Mouse (Mus musculus): Measurements from ENCODE around the gene Cbr2. TPM values are rescaled to one million over a fixed set of nuclear protein-coding genes. Genes with fewer than 3 reads are reported as not detected.

The Cbr2 gene
- polyA plus RNA-seq, 3 experiments from 2014 or later, result not detected

Other genes starting within 250 kb of the Cbr2 start
- gene Mrpl12, start 247.5 kb downstream of the Cbr2 start, polyA plus RNA-seq (2017; shearing (Covaris generic)), result 10 to 100 TPM; 54.6 to 78.9 (median 73.0) TPM
- gene Slc25a10, start 240.3 kb downstream of the Cbr2 start, polyA plus RNA-seq (2017; shearing (Covaris generic)), result 10 to 100 TPM; 12.4 to 14.3 (median 12.7) TPM
- gene Gcgr, start 201.4 kb downstream of the Cbr2 start, polyA plus RNA-seq (2017; shearing (Covaris generic)), result not detected
- gene Mcrip1, start 182.4 kb downstream of the Cbr2 start, polyA plus RNA-seq (2017; shearing (Covaris generic)), result 100 to 1,000 TPM in 2 of 3 experiments, 10 to 100 TPM in 1; 93.4 to 136 (median 107) TPM
- not detected for gene Ppp1r27, start 181.0 kb downstream of the Cbr2 start, polyA plus RNA-seq (2017; shearing (Covaris generic))
- 100 to 1,000 TPM; 135 to 164 (median 149) TPM for gene P4hb, start 158.9 kb downstream of the Cbr2 start, polyA plus RNA-seq (2017; shearing (Covaris generic))
- gene Arhgdia, start 150.5 kb downstream of the Cbr2 start, polyA plus RNA-seq (2017; shearing (Covaris generic)), result 100 to 1,000 TPM; 624 to 862 (median 685) TPM
- gene Alyref, start 133.7 kb downstream of the Cbr2 start, polyA plus RNA-seq (2017; shearing (Covaris generic)), result 10 to 100 TPM; 15.8 to 76.9 (median 47.7) TPM
- 100 to 1,000 TPM; 110 to 147 (median 129) TPM for gene Anapc11, start 133.7 kb downstream of the Cbr2 start, polyA plus RNA-seq (2017; shearing (Covaris generic))
- 1 to 10 TPM in 1 of 3 experiments, under 1 TPM in 1, not detected in 1; 0.67 to 1.4 TPM for gene Npb, start 123.6 kb downstream of the Cbr2 start, polyA plus RNA-seq (2017; shearing (Covaris generic))
- gene Pcyt2, start 114.2 kb downstream of the Cbr2 start, polyA plus RNA-seq (2017; shearing (Covaris generic)), result 100 to 1,000 TPM in 2 of 3 experiments, 10 to 100 TPM in 1; 66.1 to 124 (median 113) TPM
- gene Sirt7, start 106.9 kb downstream of the Cbr2 start, polyA plus RNA-seq (2017; shearing (Covaris generic)), result 10 to 100 TPM; 55.1 to 61.4 (median 60.4) TPM
- 10 to 100 TPM; 15.3 to 15.8 (median 15.5) TPM for gene Mafg, start 98.5 kb downstream of the Cbr2 start, polyA plus RNA-seq (2017; shearing (Covaris generic))
- gene Pycr1, start 88.3 kb downstream of the Cbr2 start, polyA plus RNA-seq (2017; shearing (Covaris generic)), result 1 to 10 TPM in 1 of 3 experiments, under 1 TPM in 1, not detected in 1; 0.86 to 1.7 TPM
- not detected for gene Myadml2, start 84.0 kb downstream of the Cbr2 start, polyA plus RNA-seq (2017; shearing (Covaris generic))
- gene Notum, start 70.9 kb downstream of the Cbr2 start, polyA plus RNA-seq (2017; shearing (Covaris generic)), result not detected
- 100 to 1,000 TPM in 1 of 3 experiments, 10 to 100 TPM in 2; 79.4 to 107 (median 86.2) TPM for gene Aspscr1, start 59.1 kb downstream of the Cbr2 start, polyA plus RNA-seq (2017; shearing (Covaris generic))
- gene Cenpx, start 18.4 kb downstream of the Cbr2 start, polyA plus RNA-seq (2017; shearing (Covaris generic)), result 100 to 1,000 TPM; 154 to 181 (median 169) TPM
- 10 to 100 TPM; 19.4 to 39.4 (median 20.8) TPM for gene Lrrc45, start 18.2 kb downstream of the Cbr2 start, polyA plus RNA-seq (2017; shearing (Covaris generic))
- gene Rac3, start 10.6 kb downstream of the Cbr2 start, polyA plus RNA-seq (2017; shearing (Covaris generic)), result not detected
- gene Dcxr, start 4.8 kb downstream of the Cbr2 start, polyA plus RNA-seq (2017; shearing (Covaris generic)), result 10 to 100 TPM; 20.5 to 29.7 (median 26.5) TPM
- 10 to 100 TPM; 24.1 to 64.8 (median 62.8) TPM for gene Hmga1b, start 30.7 kb upstream of the Cbr2 start, polyA plus RNA-seq (2017; shearing (Covaris generic))
- gene Rfng, start 52.1 kb upstream of the Cbr2 start, polyA plus RNA-seq (2017; shearing (Covaris generic)), result 1 to 10 TPM; 3.5 to 4.4 (median 3.7) TPM
- 100 to 1,000 TPM; 121 to 154 (median 127) TPM for gene Gps1, start 52.2 kb upstream of the Cbr2 start, polyA plus RNA-seq (2017; shearing (Covaris generic))
- 10 to 100 TPM; 30.4 to 34.4 (median 34.3) TPM for gene Dus1l, start 64.3 kb upstream of the Cbr2 start, polyA plus RNA-seq (2017; shearing (Covaris generic))
- gene Fasn, start 92.4 kb upstream of the Cbr2 start, polyA plus RNA-seq (2017; shearing (Covaris generic)), result 10 to 100 TPM; 22.7 to 31.3 (median 29.4) TPM
- gene Ccdc57, start 200.8 kb upstream of the Cbr2 start, polyA plus RNA-seq (2017; shearing (Covaris generic)), result under 1 TPM; 0.35 to 0.45 (median 0.42) TPM
- gene Slc16a3, start 216.4 kb upstream of the Cbr2 start, polyA plus RNA-seq (2017; shearing (Covaris generic)), result 1 to 10 TPM; 2.9 to 4.0 (median 3.4) TPM